Mouse (Mus musculus): ENCODE results near the gene Epn3.

- TF ChIP-seq CTCF (IDR thresholded peaks at IDR 0.05) (no peak), EP300 (IDR thresholded peaks at IDR 0.05) (no peak)
These were observed 588 bp upstream of the Epn3 start for GRCm38 (mm10) chr11:94500362-94500761.

Measured in lung, postnatal 0 days (tissue).